Mouse (Mus musculus): ENCODE results near the gene Pigc.

DNA sequence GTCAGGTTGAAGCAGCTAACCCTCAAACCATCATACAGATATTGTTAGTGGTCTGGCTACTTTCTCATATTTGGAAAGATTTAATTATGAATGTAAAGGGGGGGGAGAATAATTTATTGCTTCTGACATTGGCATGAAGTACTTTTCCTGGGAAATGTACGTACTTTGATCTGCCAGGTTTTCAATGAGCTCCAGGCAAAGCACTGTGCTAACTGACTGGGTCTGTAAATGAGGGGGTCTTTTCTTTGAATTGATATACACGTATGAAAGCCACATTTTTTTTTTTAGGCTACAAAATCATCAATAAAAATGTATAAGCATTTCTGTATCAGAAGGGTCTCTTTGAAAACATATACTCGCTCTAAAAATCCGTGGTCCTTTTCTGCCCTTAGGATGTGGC lies 51.8 kb downstream of the Pigc start:
- TF ChIP-seq CTCF (IDR thresholded peaks at IDR 0.05; ENCODE audit: extremely low read depth, insufficient read depth, low read length) (no peak), POLR2A (IDR thresholded peaks at IDR 0.05; ENCODE audit: extremely low read depth, insufficient read depth, low read length) (no peak)
